Mouse (Mus musculus) left cerebral cortex, adult 2 months (tissue): ENCODE data around the gene Slc2a9. TPM values are rescaled to one million over a fixed set of nuclear protein-coding genes. Genes with fewer than 3 reads are reported as not detected.

Source experiments
- DNase-seq, 2 experiments: peaks; one replicate each; pipeline ENCODE4 v3.0.0; 2021 to 2022; ENCODE audit warnings: low spot score in 2 of 2, mixed read lengths in 1 of 2; ENCODE audit errors: extremely low spot score in 1 of 2
- H3K27ac ChIP-seq: fragments of 200-600 bp; 2 replicates; pipeline ENCODE4 v1.8.1; 2022
- H3K4me3 ChIP-seq: fragments of 200-600 bp; 2 replicates; pipeline ENCODE4 v1.8.1; 2022
- CTCF ChIP-seq: fragments of 200-600 bp; IDR thresholded peaks from 2 replicates; pipeline ENCODE4 v1.8.1; 2022; ENCODE audit warnings: antibody characterized with exemption, mild to moderate bottlenecking, moderate library complexity
- intact Hi-C: fragments of 180-260 bp; cut with DNase I; formaldehyde crosslinking; loops from one replicate; pipeline ENCODE4 v1.15.1; 2025
- total RNA-seq, 2 experiments: library from RNA; stranded (reverse); gene quantifications; 2 replicates each; pipeline ENCODE4 v1.2.3; 2021

Slc2a9 gene
- total RNA-seq, 2 experiments from 2014 or later, result 0.37 to 0.95 TPM

- no peak for DNase-seq
- TF ChIP-seq CTCF, result no peak
- Histone ChIP-seq H3K27ac (no peak overlapping the region), H3K4me3 (no peak overlapping the region)
- intact Hi-C loops, result no loop called here
These were observed 3.6 kb downstream of the Slc2a9 start for GRCm38 (mm10) chr5:38499316-38499811.

GRCm38 (mm10) chr5:38498479-38498878 lies 4.5 kb downstream of the Slc2a9 start:
- H3K27ac ChIP-seq, result no peak overlapping the region
- no peak overlapping the region for H3K4me3 ChIP-seq
- DNase-seq, result no peak
- intact Hi-C loops, result no loop called here
- TF ChIP-seq CTCF, result no peak

- TF ChIP-seq CTCF, result no peak
- no peak overlapping the region for H3K27ac ChIP-seq
- intact Hi-C loops, result no loop called here
These were observed 6.4 kb downstream of the Slc2a9 start for GRCm38 (mm10) chr5:38496491-38497057.

GRCm38 (mm10) chr5:38493890-38494289 lies 9.1 kb downstream of the Slc2a9 start:
- TF ChIP-seq CTCF, result no peak
- Histone ChIP-seq H3K4me3 (no peak overlapping the region), H3K27ac (no peak overlapping the region)
- intact Hi-C loops, result no loop called here
- DNase-seq, result no peak

More at GRCm38 (mm10) chr5:38496491-38497057, 6.4 kb downstream of the Slc2a9 start:
- DNase-seq, result no peak
- H3K4me3 ChIP-seq, result no peak overlapping the region

- Histone ChIP-seq H3K4me3 (no peak overlapping the region), H3K27ac (no peak overlapping the region)
- no peak for TF ChIP-seq CTCF
- intact Hi-C loops, result no loop called here
- no peak for DNase-seq
These were observed 11.2 kb downstream of the Slc2a9 start for GRCm38 (mm10) chr5:38491763-38492162.

GRCm38 (mm10) chr5:38489739-38490138 lies 13.2 kb downstream of the Slc2a9 start:
- H3K27ac ChIP-seq, result no peak overlapping the region
- no peak for DNase-seq
- no peak overlapping the region for H3K4me3 ChIP-seq
- no peak for TF ChIP-seq CTCF
- intact Hi-C loops, result no loop called here

GRCm38 (mm10) chr5:38488673-38489615 lies 14.0 kb downstream of the Slc2a9 start:
- no peak for TF ChIP-seq CTCF

GRCm38 (mm10) chr5:38488026-38488425 lies 14.9 kb downstream of the Slc2a9 start:
- DNase-seq, result no peak
- no peak overlapping the region for H3K4me3 ChIP-seq
- TF ChIP-seq CTCF, result no peak; the same call in 1 of the 2 replicates
- intact Hi-C loops, result no loop called here
- no peak overlapping the region for H3K27ac ChIP-seq

More at GRCm38 (mm10) chr5:38488673-38489615, 14.0 kb downstream of the Slc2a9 start:
- intact Hi-C loops, result no loop called here
- H3K27ac ChIP-seq, result no peak overlapping the region
- no peak for DNase-seq
- no peak overlapping the region for H3K4me3 ChIP-seq

GRCm38 (mm10) chr5:38487247-38487646 lies 15.7 kb downstream of the Slc2a9 start:
- no peak for DNase-seq
- TF ChIP-seq CTCF, result no peak
- no peak overlapping the region for H3K27ac ChIP-seq
- intact Hi-C loops, result no loop called here
- H3K4me3 ChIP-seq, result no peak overlapping the region

GRCm38 (mm10) chr5:38485946-38486345 lies 17.0 kb downstream of the Slc2a9 start:
- no peak for TF ChIP-seq CTCF
- no peak for DNase-seq
- no peak overlapping the region for H3K4me3 ChIP-seq
- H3K27ac ChIP-seq, result no peak overlapping the region
- intact Hi-C loops, result no loop called here

GRCm38 (mm10) chr5:38483518-38484110 lies 19.3 kb downstream of the Slc2a9 start:
- intact Hi-C loops, result no loop called here
- no peak for TF ChIP-seq CTCF

More at GRCm38 (mm10) chr5:38483518-38484110, 19.3 kb downstream of the Slc2a9 start:
- Histone ChIP-seq H3K4me3 (no peak overlapping the region), H3K27ac (no peak overlapping the region)
- no peak for DNase-seq
